Mouse (Mus musculus): ENCODE results near the gene Ddx23.

GRCm38 (mm10) chr15:98644406-98644805, 18.3 kb downstream of the Ddx23 start:
- TF ChIP-seq CTCF (IDR thresholded peaks at IDR 0.05; ENCODE audit: low read depth) (no peak), EP300 (optimal IDR thresholded peaks at IDR 0.05) (no peak)
